Mouse (Mus musculus): ENCODE data around the gene Gm9507.
"Not testable (repeated sequence)": the region's sequence is repeated elsewhere in the genome, so short reads cannot be mapped to it uniquely, and the experiment has no call there.

Gm9507 gene

GRCm38 (mm10) chr10:77811743-77812142 lies at the start of gene Gm9507:
Gene Gm9507, minus strand, starts transcription at chr10:77811843.
- no peak for DNase-seq (ENCODE audit: low spot score in 2 of 2)

GRCm38 (mm10) chr10:77852559-77852958 lies 40.9 kb upstream of the Gm9507 start, which contains the start of gene Gm10318:
Gene Gm10318, plus strand, starts transcription at chr10:77852859.
- no peak for DNase-seq (ENCODE audit: low spot score in 2 of 2)

GRCm38 (mm10) chr10:77847538-77847937 lies 35.9 kb upstream of the Gm9507 start:
- no peak for DNase-seq (ENCODE audit: low spot score in 2 of 2)

- no peak for DNase-seq (ENCODE audit: low spot score in 2 of 2)
These were observed 35.3 kb upstream of the Gm9507 start for GRCm38 (mm10) chr10:77846961-77847360.

GRCm38 (mm10) chr10:77846503-77846902 lies 34.9 kb upstream of the Gm9507 start, which contains the start of gene Gm36176:
Gene Gm36176, plus strand, starts transcription at chr10:77846803.
- DNase-seq (ENCODE audit: low spot score in 2 of 2) = no peak

- no peak for DNase-seq (ENCODE audit: low spot score in 2 of 2)
These were observed 27.4 kb upstream of the Gm9507 start for GRCm38 (mm10) chr10:77839006-77839405.

- no peak for DNase-seq (ENCODE audit: low spot score in 2 of 2)
These were observed 24.0 kb upstream of the Gm9507 start, which contains the start of gene Krtap10-10 for GRCm38 (mm10) chr10:77835647-77836046. Gene Krtap10-10, plus strand, starts transcription at chr10:77835947.

GRCm38 (mm10) chr10:77826951-77827350 lies 15.3 kb upstream of the Gm9507 start, which contains the start of gene Krtap10-4:
Gene Krtap10-4, minus strand, starts transcription at chr10:77827095.
- DNase-seq (ENCODE audit: low spot score in 2 of 2) = no peak

- no peak for DNase-seq (ENCODE audit: low spot score in 2 of 2)
These were observed 7.6 kb upstream of the Gm9507 start for GRCm38 (mm10) chr10:77819203-77819602.

GRCm38 (mm10) chr10:77818523-77818922 lies 6.9 kb upstream of the Gm9507 start:
- no peak for DNase-seq (ENCODE audit: low spot score in 2 of 2)

GRCm38 (mm10) chr10:77815514-77815913 lies 3.9 kb upstream of the Gm9507 start:
- no peak for DNase-seq (ENCODE audit: low spot score in 2 of 2)

- DNase-seq (ENCODE audit: low spot score in 2 of 2) = no peak
These were observed 2.7 kb upstream of the Gm9507 start, which contains the start of gene Gm2696 for GRCm38 (mm10) chr10:77814382-77814781. Gene Gm2696, plus strand, starts transcription at chr10:77814682.

- no peak for DNase-seq (ENCODE audit: low spot score in 2 of 2)
These were observed 7.5 kb downstream of the Gm9507 start for GRCm38 (mm10) chr10:77804095-77804494.

- DNase-seq (ENCODE audit: low spot score in 2 of 2) = no peak
These were observed 12.6 kb downstream of the Gm9507 start, which contains the start of gene Gm19668 for GRCm38 (mm10) chr10:77798921-77799508. Gene Gm19668, minus strand, starts transcription at chr10:77799133.

GRCm38 (mm10) chr10:77798164-77798920 lies 13.3 kb downstream of the Gm9507 start:
- DNase-seq (ENCODE audit: low spot score in 2 of 2) = not testable (repeated sequence)

- no peak for DNase-seq (ENCODE audit: low spot score in 2 of 2)
These were observed 14.0 kb downstream of the Gm9507 start for GRCm38 (mm10) chr10:77797677-77798076.

GRCm38 (mm10) chr10:77794976-77795375 lies 16.7 kb downstream of the Gm9507 start, which contains the start of gene Gm9639:
Gene Gm9639, minus strand, starts transcription at chr10:77795076.
- no peak for DNase-seq (ENCODE audit: low spot score in 2 of 2)

- no peak for DNase-seq (ENCODE audit: low spot score in 2 of 2)
These were observed 23.0 kb downstream of the Gm9507 start for GRCm38 (mm10) chr10:77788621-77789020.

GRCm38 (mm10) chr10:77787876-77788275 lies 23.8 kb downstream of the Gm9507 start, which contains the start of gene Gm7137:
Gene Gm7137, minus strand, starts transcription at chr10:77788200.
- not testable (repeated sequence) for DNase-seq (ENCODE audit: low spot score in 2 of 2)

GRCm38 (mm10) chr10:77783396-77783795 lies 28.2 kb downstream of the Gm9507 start:
- not testable (repeated sequence) for DNase-seq (ENCODE audit: low spot score in 2 of 2)

- not testable (repeated sequence) for DNase-seq (ENCODE audit: low spot score in 2 of 2)
These were observed 29.2 kb downstream of the Gm9507 start, which contains the start of gene Gm3250 for GRCm38 (mm10) chr10:77782442-77782841. Gene Gm3250, minus strand, starts transcription at chr10:77782542.

- DNase-seq (ENCODE audit: low spot score in 2 of 2) = not testable (repeated sequence)
These were observed 34.8 kb downstream of the Gm9507 start, which contains the start of gene Gm7138 for GRCm38 (mm10) chr10:77776844-77777243. Gene Gm7138, minus strand, starts transcription at chr10:77776944.

All from frontal cortex, postnatal 10 days (tissue).